Mouse (Mus musculus) liver, adult 2 months (tissue): ENCODE results near the gene Naa25. TPM values are rescaled to one million over a fixed set of nuclear protein-coding genes. Genes with fewer than 3 reads are reported as not detected.

Experiments used
- DNase-seq: peaks from one replicate; pipeline ENCODE4 v3.0.0-alpha.2; 2011; ENCODE audit warnings: low read depth, low spot score; ENCODE audit errors: extremely low read depth
- H3K27ac ChIP-seq: fragments of 200-500 bp; replicated peaks from 2 replicates; pipeline ENCODE4 v1.5.1; 2012; ENCODE audit warnings: low read depth, mild to moderate bottlenecking, control low read depth, inconsistent platforms, low read length; ENCODE audit not compliant: insufficient read depth
- H3K27me3 ChIP-seq: fragments of 200-500 bp; 2 replicates; pipeline ENCODE4 v1.6.1; 2012; ENCODE audit warnings: mild to moderate bottlenecking, moderate library complexity, low read length, inconsistent platforms; ENCODE audit not compliant: control insufficient read depth, insufficient read depth
- H3K36me3 ChIP-seq: fragments of 200-500 bp; 2 replicates; pipeline ENCODE4 v1.6.1; 2012; ENCODE audit warnings: low read length, inconsistent platforms; ENCODE audit not compliant: control insufficient read depth, insufficient read depth
- H3K4me1 ChIP-seq: fragments of 200-500 bp; 2 replicates; pipeline ENCODE4 v1.6.1; 2011; ENCODE audit warnings: low read length; ENCODE audit not compliant: control insufficient read depth, insufficient read depth
- H3K4me3 ChIP-seq: fragments of 200-500 bp; 2 replicates; pipeline ENCODE4 v1.5.1; 2011; ENCODE audit warnings: low read depth, mild to moderate bottlenecking, control low read depth, low read length, moderate library complexity; ENCODE audit not compliant: insufficient read depth
- H3K79me2 ChIP-seq: fragments of 200-500 bp; 2 replicates; pipeline ENCODE4 v1.6.1; 2012; ENCODE audit warnings: inconsistent platforms, mild to moderate bottlenecking, low read length, moderate library complexity; ENCODE audit not compliant: control insufficient read depth, insufficient read depth
- H3K9ac ChIP-seq: fragments of 200-500 bp; 2 replicates; pipeline ENCODE4 v1.6.1; 2012; ENCODE audit warnings: low read depth, mild to moderate bottlenecking, control low read depth, inconsistent platforms, low read length
- CTCF ChIP-seq: fragments of 200-500 bp; IDR thresholded peaks from 2 replicates; pipeline ENCODE4 v1.5.1; 2011; ENCODE audit warnings: low read depth, low read length, control low read depth
- POLR2A ChIP-seq: fragments of 200-500 bp; IDR thresholded peaks from 2 replicates; pipeline ENCODE4 v1.6.1; 2011; ENCODE audit warnings: low read length, control low read depth; ENCODE audit not compliant: insufficient read depth; ENCODE audit errors: extremely low read depth
- WGBS: fragments of 180-500 bp; shearing (Covaris S2); methylation state at CpG from one replicate; pipeline ENCODE4 v1.1.7; 2018; 5-methylcytosine and 5-hydroxymethylcytosine counted together
- polyA plus RNA-seq: library from polyadenylated mRNA; depleted of rRNA; stranded (reverse); fragments of >200 nt; gene quantifications from 2 replicates; pipeline ENCODE4 v1.2.3, GENCODE M21; 2012
- total RNA-seq: library from RNA; depleted of rRNA; stranded (reverse); fragments of >200 nt; gene quantifications from 2 replicates; pipeline ENCODE4 v1.2.3, GENCODE M21; 2014

The Naa25 gene
- total and polyA plus RNA-seq, 2 experiments: 7.6 to 8.6 TPM

DNA sequence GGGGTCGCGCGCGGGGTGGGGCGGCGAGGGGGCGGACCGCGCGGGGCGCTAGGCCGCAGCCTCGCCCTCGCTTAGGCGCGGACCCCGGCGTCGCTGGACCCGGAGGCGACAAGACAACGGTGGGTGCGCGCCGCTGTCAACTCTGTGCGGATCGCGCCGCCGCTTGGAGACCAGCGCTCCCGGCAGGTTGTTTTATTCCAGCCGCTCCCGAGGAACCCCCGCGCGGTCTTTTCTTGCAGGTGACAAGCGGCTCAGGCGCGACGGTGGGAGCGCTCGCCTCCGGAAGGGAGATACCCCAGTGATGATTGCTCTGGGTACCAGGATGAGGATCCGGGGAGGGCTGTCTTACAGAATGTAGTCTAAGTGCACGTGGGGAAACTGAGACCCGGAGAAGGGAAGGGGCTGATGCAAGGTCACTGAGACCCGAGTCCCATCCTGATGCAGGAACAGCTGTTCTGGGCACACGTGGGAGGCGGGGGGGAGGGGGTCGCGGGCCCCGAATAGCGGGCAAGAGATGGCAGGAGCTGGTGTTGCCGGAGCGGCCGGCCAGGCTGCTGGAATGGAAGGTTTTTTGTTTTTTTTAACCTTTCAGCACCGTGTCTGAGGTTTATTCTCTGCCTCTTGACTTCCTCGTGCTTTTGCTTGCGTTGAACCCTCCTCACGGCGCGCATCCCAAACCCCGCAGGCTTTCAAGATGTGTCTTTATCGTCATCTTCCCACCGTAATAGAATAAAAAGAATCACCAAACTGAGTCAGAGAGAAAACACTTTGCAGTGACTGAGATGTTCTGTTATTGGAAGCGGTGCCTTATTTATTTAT is 619 bp downstream of the Naa25 start:
- peak overlapping the region; percentile 33 for H3K27ac ChIP-seq
- H3K4me3 ChIP-seq: peak overlapping the region; percentile 90
- H3K36me3 ChIP-seq: no peaks in the 10 kb centered on the region
- no peaks in the 10 kb centered on the region for H3K27me3 ChIP-seq
- peaks cover 24% of the 10 kb centered on the region for H3K4me1 ChIP-seq
- no peak for TF ChIP-seq POLR2A
- no peak for TF ChIP-seq CTCF
- peaks cover 35% of the 10 kb centered on the region for H3K79me2 ChIP-seq
- under 1% methylated on average over 67 of the region's 67 CpGs for WGBS
- no peak for DNase-seq
- H3K9ac ChIP-seq: peak overlapping the region; percentile 93

DNA sequence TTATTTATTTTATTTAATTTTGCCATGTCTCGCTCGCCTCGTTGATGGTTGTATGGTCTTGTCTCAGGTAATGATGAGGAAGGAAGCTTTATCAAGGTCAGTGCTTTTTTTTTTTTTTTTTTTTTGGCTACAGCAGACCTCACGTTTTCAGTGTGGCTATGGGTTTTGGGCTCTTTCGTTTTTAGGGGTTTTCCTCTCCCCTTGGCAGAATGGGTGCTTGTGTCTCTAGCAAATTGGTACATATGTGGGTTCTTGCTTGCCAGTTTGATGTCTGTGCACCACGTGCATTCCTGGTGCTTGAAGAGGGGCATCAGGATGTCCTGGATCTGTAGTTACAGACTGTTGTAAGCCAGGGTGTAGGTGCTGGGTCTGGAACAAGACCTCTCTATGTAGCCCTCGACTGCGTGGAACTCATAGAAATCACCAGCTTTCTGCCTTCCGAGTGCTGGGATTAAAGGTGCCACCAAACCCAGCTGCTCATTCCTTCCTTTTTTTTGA is 1.3 kb downstream of the Naa25 start:
- 24% methylated on average over 9 of the region's 9 CpGs for WGBS
- Histone ChIP-seq H3K4me1 (peaks cover 24% of the 10 kb centered on the region), H3K27ac (no peak overlapping the region; the same call in 1 of the 2 replicates), H3K36me3 (no peaks in the 10 kb centered on the region), H3K79me2 (peaks cover 41% of the 10 kb centered on the region), H3K9ac (no peak overlapping the region), H3K4me3 (peak overlapping the region; percentile 90; the same call in 1 of the 2 replicates), H3K27me3 (no peaks in the 10 kb centered on the region)
- no peak for DNase-seq
- TF ChIP-seq CTCF (no peak), POLR2A (no peak)

GRCm38 (mm10) chr5:121399540-121399939 is 1.8 kb downstream of the Naa25 start:
- Histone ChIP-seq H3K36me3 (no peaks in the 10 kb centered on the region), H3K4me1 (peaks cover 24% of the 10 kb centered on the region), H3K27me3 (no peaks in the 10 kb centered on the region), H3K9ac (no peak overlapping the region), H3K79me2 (peaks cover 42% of the 10 kb centered on the region), H3K4me3 (no peak overlapping the region), H3K27ac (peak overlapping the region; percentile 10; the same call in 1 of the 2 replicates)
- DNase-seq: no peak
- TF ChIP-seq POLR2A: no peak
- no peak for TF ChIP-seq CTCF
- 61% methylated on average over 5 of the region's 5 CpGs for WGBS

DNA sequence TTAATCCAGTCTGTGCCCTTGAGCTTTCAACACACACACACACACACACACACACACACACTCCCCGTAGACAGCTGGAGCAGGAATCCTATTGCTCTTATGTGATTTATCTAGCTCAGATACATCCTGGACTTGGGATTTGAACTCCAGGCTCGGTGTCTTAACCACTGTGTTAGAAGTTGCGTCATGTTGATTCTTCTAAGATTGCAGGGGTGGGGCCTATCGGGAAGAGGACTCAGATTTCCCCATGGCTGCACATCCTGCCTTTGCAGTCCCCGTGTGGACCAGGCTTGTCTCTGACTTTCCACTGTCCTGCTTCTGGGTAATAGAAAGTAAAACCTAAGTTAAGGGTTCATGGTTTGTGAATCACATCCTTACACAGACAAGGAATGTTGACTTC is 2.3 kb downstream of the Naa25 start:
- H3K4me1 ChIP-seq: peaks cover 24% of the 10 kb centered on the region

GRCm38 (mm10) chr5:121400849-121401248 is 3.1 kb downstream of the Naa25 start:
- Histone ChIP-seq H3K9ac (no peak overlapping the region), H3K4me3 (no peak overlapping the region), H3K27ac (peak overlapping the region; percentile 20), H3K36me3 (no peaks in the 10 kb centered on the region), H3K79me2 (peaks cover 45% of the 10 kb centered on the region), H3K27me3 (no peaks in the 10 kb centered on the region), H3K4me1 (peaks cover 24% of the 10 kb centered on the region)
- TF ChIP-seq CTCF (no peak), POLR2A (no peak)
- 34% methylated on average over 5 of the region's 5 CpGs for WGBS
- DNase-seq: peak; percentile 64

More for the DNA sequence above, 2.3 kb downstream of the Naa25 start:
- TF ChIP-seq POLR2A: no peak
- no peak for TF ChIP-seq CTCF
- Histone ChIP-seq H3K27ac (0 out of 2 replicates have a peak overlapping the region, but pooled peaks have one; percentile 10), H3K79me2 (peaks cover 42% of the 10 kb centered on the region), H3K4me3 (no peak overlapping the region), H3K36me3 (no peaks in the 10 kb centered on the region), H3K27me3 (no peaks in the 10 kb centered on the region), H3K9ac (no peak overlapping the region)
- 16% methylated on average over 5 of the region's 5 CpGs for WGBS
- peak; percentile 45 for DNase-seq
